In the genomic region with DNA sequence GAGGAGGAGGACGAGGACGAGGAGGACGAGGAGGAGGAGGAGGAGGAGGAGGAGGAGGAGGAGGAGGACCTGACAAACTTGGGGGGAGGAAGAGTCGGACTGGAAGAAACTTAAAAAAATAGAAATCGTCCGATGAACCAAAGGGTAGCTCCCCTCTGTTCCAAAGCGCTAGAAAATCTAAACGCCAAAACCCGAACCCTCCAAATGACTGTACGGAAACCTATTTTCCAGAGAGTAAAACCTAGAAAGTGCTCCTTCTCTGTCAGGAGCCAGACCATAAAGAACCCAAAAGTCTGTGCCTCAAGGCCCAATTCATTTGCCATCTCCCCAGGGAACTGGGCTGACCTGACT, we compare ENCODE assay signal across 8 mouse cellular contexts. TPM values are rescaled to one million over a fixed set of nuclear protein-coding genes. Genes with fewer than 3 reads are reported as not detected.
DNase-seq lines count a peak whose midpoint lies in the region; ATAC-seq and TF ChIP-seq lines count a peak whose summit lies in the region.

No protein-coding gene starts in this region.

- no peaks in the 10 kb centered on the region for H3K9me3 ChIP-seq in heart, embryonic 15.5 days (replicated peaks)
- H3K9me3 ChIP-seq in ES-E14 (ENCODE audit: control insufficient read depth, insufficient read depth, low read depth, low read length), result no peaks in the 10 kb centered on the region
- H3K9me3 ChIP-seq in hindbrain, embryonic 10.5 days, result no peaks in the 10 kb centered on the region
- no peaks in the 10 kb centered on the region for H3K9me3 ChIP-seq in midbrain, embryonic 10.5 days (replicated peaks)

- no peaks in the 10 kb centered on the region for H3K27me3 ChIP-seq in heart, embryonic 15.5 days
- H3K27me3 ChIP-seq in hindbrain, embryonic 10.5 days (ENCODE audit: insufficient read depth, poor library complexity, severe bottlenecking), result peaks cover 25% of the 10 kb centered on the region
- peaks cover 31% of the 10 kb centered on the region for H3K27me3 ChIP-seq in midbrain, embryonic 10.5 days (ENCODE audit: low read depth, poor library complexity, severe bottlenecking)

- no peak for DNase-seq in heart, postnatal 4 days
- DNase-seq in ES-E14 (ENCODE audit: low read depth, low spot score), result no peak
- no peak for DNase-seq in hindbrain, embryonic 10.5 days (ENCODE audit: low spot score)
- DNase-seq in midbrain, embryonic 10.5 days (ENCODE audit: low spot score), result no peak
- DNase-seq in spleen, adult 12 weeks (ENCODE audit: low spot score), result no peak
- no peak for DNase-seq in frontal cortex, adult 2 months (ENCODE audit: extremely low spot score in 1 of 2, low spot score in 1 of 2)
- DNase-seq in frontal cortex, postnatal 25 days (ENCODE audit: low spot score in 2 of 2), result no peak

- peak overlapping the region; percentile 69 for H3K9ac ChIP-seq in heart, embryonic 15.5 days
- H3K9ac ChIP-seq in ES-E14 (ENCODE audit: insufficient read depth, low read depth, low read length, poor library complexity, severe bottlenecking), result peak overlapping the region; percentile 29; the same call in 1 of the 2 replicates

- H3K4me3 ChIP-seq in heart, embryonic 15.5 days, result peak overlapping the region; percentile 57
- peak overlapping the region; percentile 51 to 59 for H3K4me3 ChIP-seq in ES-E14 (ENCODE audit: insufficient read depth in 1 of 2, low read depth in 1 of 2, low read length in 2 of 2, poor library complexity in 1 of 2, severe bottlenecking in 1 of 2)
- H3K4me3 ChIP-seq in hindbrain, embryonic 10.5 days, result peak overlapping the region; percentile 68
- peak overlapping the region; percentile 61 for H3K4me3 ChIP-seq in midbrain, embryonic 10.5 days

- peak overlapping the region; percentile 100 for H3K27ac ChIP-seq in heart, embryonic 15.5 days
- H3K27ac ChIP-seq in ES-E14 (ENCODE audit: insufficient read depth, low read depth, low read length, poor library complexity, severe bottlenecking), result peak overlapping the region; percentile 93
- peak overlapping the region; percentile 95 for H3K27ac ChIP-seq in hindbrain, embryonic 10.5 days
- H3K27ac ChIP-seq in midbrain, embryonic 10.5 days (replicated peaks), result peak overlapping the region; percentile 92

- in situ Hi-C loops in ES-E14 (cut with MboI; ENCODE audit: low sequenced_read_pairs in 2 of 2, unreplicated experiment in 2 of 2), result no loop called here

- ATAC-seq in heart, embryonic 15.5 days (replicated peaks; ENCODE audit: insufficient number of reproducible peaks, insufficient read depth, low FRiP score, low read depth), result no peak

- H3K4me1 ChIP-seq in heart, embryonic 15.5 days (replicated peaks), result peaks cover 43% of the 10 kb centered on the region
- H3K4me1 ChIP-seq in ES-E14 (ENCODE audit: control insufficient read depth in 2 of 2, insufficient read depth in 2 of 2, low read length in 2 of 2, poor library complexity in 1 of 2), result peaks cover 0 to 26% of the 10 kb centered on the region in 2 experiments
- peaks cover 33% of the 10 kb centered on the region for H3K4me1 ChIP-seq in hindbrain, embryonic 10.5 days (replicated peaks)
- peaks cover 34% of the 10 kb centered on the region for H3K4me1 ChIP-seq in midbrain, embryonic 10.5 days

- peak overlapping the region; percentile 67 for H3K4me2 ChIP-seq in heart, embryonic 15.5 days

- H3K36me3 ChIP-seq in heart, embryonic 15.5 days, result no peaks in the 10 kb centered on the region
- H3K36me3 ChIP-seq in ES-E14 (ENCODE audit: control insufficient read depth, insufficient read depth, low read length, poor library complexity, severe bottlenecking), result no peaks in the 10 kb centered on the region
- H3K36me3 ChIP-seq in hindbrain, embryonic 10.5 days, result no peaks in the 10 kb centered on the region
- no peaks in the 10 kb centered on the region for H3K36me3 ChIP-seq in midbrain, embryonic 10.5 days

- WGBS in heart, embryonic 15.5 days, result 48% methylated on average over 10 of the region's 10 CpGs
- 65% methylated on average over 7 of the region's 10 CpGs for WGBS in hindbrain, embryonic 10.5 days
- WGBS in midbrain, embryonic 10.5 days, result 68% methylated on average over 7 of the region's 10 CpGs

TF ChIP-seq in ES-E14, 5 proteins besides CTCF, POLR2A, EP300 and RAD21:
- no peak for TF ChIP-seq ZC3H11A (IDR thresholded peaks at IDR 0.05; ENCODE audit: borderline replicate concordance, low read depth, low read length)
- TF ChIP-seq ZNF384 (IDR thresholded peaks at IDR 0.05; ENCODE audit: low read depth, low read length), result no peak
- no peak for TF ChIP-seq HCFC1 (IDR thresholded peaks at IDR 0.05; ENCODE audit: borderline replicate concordance, insufficient read depth, low read length)
- no peak for TF ChIP-seq CHD2 (IDR thresholded peaks at IDR 0.05; ENCODE audit: low read depth, low read length)
- TF ChIP-seq MAFK (IDR thresholded peaks at IDR 0.05; ENCODE audit: insufficient read depth, low read depth, low read length), result no peak

RNA-seq across cellular contexts. Expression of gene Ctdsp1, which starts 5.0 kb away (rescaled TPM):
- 55.1 and 68.5 TPM in 2 replicates for polyA plus RNA-seq in heart, embryonic 15.5 days (2015; fragmentation: Nextera tagmentation; extraction: Ambion mirVana)
- total RNA-seq in heart, postnatal 4 days (2021), result 100 to 1,000 TPM; 121 to 126 TPM
- total RNA-seq in ES-E14 (2012; rRNA removed), result 17.3 and 17.9 TPM in 2 replicates
- polyA plus RNA-seq in hindbrain, embryonic 10.5 days (2016; fragmentation: Nextera tagmentation; extraction: Ambion mirVana), result 34.3 and 35.7 TPM in 2 replicates
- polyA plus RNA-seq in midbrain, embryonic 10.5 days (2016; fragmentation: Nextera tagmentation; extraction: Ambion mirVana), result 31.8 and 34.4 TPM in 2 replicates
- polyA plus RNA-seq in frontal cortex, adult 2 months (2012; rRNA removed), result 27.4 and 27.7 TPM in 2 replicates

RNA-seq across cellular contexts. Expression of gene Slc11a1, which starts 11.3 kb away (rescaled TPM):
- 3.6 and 5.4 TPM in 2 replicates for polyA plus RNA-seq in heart, embryonic 15.5 days (2015; fragmentation: Nextera tagmentation; extraction: Ambion mirVana)
- 1 to 10 TPM; 1.7 to 3.4 TPM for total RNA-seq in heart, postnatal 4 days (2021)
- total RNA-seq in ES-E14 (2012; rRNA removed), result 19.9 and 44.4 TPM in 2 replicates
- 1.8 and 3.0 TPM in 2 replicates for polyA plus RNA-seq in hindbrain, embryonic 10.5 days (2016; fragmentation: Nextera tagmentation; extraction: Ambion mirVana)
- 1.4 and 2.2 TPM in 2 replicates for polyA plus RNA-seq in midbrain, embryonic 10.5 days (2016; fragmentation: Nextera tagmentation; extraction: Ambion mirVana)
- 5.5 and 9.1 TPM in 2 replicates for polyA plus RNA-seq in frontal cortex, adult 2 months (2012; rRNA removed)

RNA-seq across cellular contexts. Expression of gene Vil1, which starts 22.8 kb away (rescaled TPM):
- 0.26 and 0.38 TPM in 2 replicates for polyA plus RNA-seq in heart, embryonic 15.5 days (2015; fragmentation: Nextera tagmentation; extraction: Ambion mirVana)
- total RNA-seq in heart, postnatal 4 days (2021), result 1 to 10 TPM; 1.4 to 2.1 TPM
- 1.2 and 1.4 TPM in 2 replicates for total RNA-seq in ES-E14 (2012; rRNA removed)
- 0.21 and 0.24 TPM in 2 replicates for polyA plus RNA-seq in hindbrain, embryonic 10.5 days (2016; fragmentation: Nextera tagmentation; extraction: Ambion mirVana)
- 0.15 and 0.25 TPM in 2 replicates for polyA plus RNA-seq in midbrain, embryonic 10.5 days (2016; fragmentation: Nextera tagmentation; extraction: Ambion mirVana)
- 0.42 and 0.82 TPM in 2 replicates for polyA plus RNA-seq in frontal cortex, adult 2 months (2012; rRNA removed)

RNA-seq across cellular contexts. Expression of gene Catip, which starts 24.4 kb away (rescaled TPM):
- polyA plus RNA-seq in heart, embryonic 15.5 days (2015; fragmentation: Nextera tagmentation; extraction: Ambion mirVana), result 0.38 and 0.39 TPM in 2 replicates
- total RNA-seq in heart, postnatal 4 days (2021), result under 1 TPM; 0.32 to 0.33 TPM
- 7.3 and 9.1 TPM in 2 replicates for total RNA-seq in ES-E14 (2012; rRNA removed)
- polyA plus RNA-seq in hindbrain, embryonic 10.5 days (2016; fragmentation: Nextera tagmentation; extraction: Ambion mirVana), result 0.37 and 1.4 TPM in 2 replicates
- polyA plus RNA-seq in midbrain, embryonic 10.5 days (2016; fragmentation: Nextera tagmentation; extraction: Ambion mirVana), result 0.12 and 0.22 TPM in 2 replicates
- polyA plus RNA-seq in frontal cortex, adult 2 months (2012; rRNA removed), result 5.3 and 6.0 TPM in 2 replicates
